Mouse (Mus musculus): ENCODE data around the gene Muc16.

DNA sequence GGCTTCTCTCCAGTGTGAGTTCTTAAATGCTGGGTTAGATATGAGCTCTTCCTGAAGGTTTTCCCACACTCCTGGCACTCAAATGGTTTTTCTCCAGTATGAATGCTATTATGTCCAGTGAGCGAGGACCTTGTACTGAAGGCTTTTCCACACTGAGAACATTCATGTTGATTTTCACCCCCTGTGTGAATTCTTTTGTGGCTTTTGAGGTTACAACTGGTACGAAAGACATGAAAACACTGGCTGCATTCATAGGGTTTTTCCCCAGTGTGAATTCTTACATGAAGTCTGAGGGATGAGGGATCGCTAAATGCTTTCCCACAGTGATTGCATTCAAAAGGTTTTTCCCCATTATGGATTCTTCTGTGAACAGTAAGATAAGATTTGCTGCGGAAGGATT is 217.8 kb downstream of the Muc16 start:
- TF ChIP-seq CTCF (IDR thresholded peaks at IDR 0.05; ENCODE audit: low read depth, low read length) (no peak), POLR2A (IDR thresholded peaks at IDR 0.05; ENCODE audit: extremely low read depth, insufficient read depth, low read length) (no peak)
